Mouse (Mus musculus) brain, embryonic 14.5 days (tissue): ENCODE measurements around the gene Slc38a6.

Source experiments
- CTCF ChIP-seq: fragments of 200-500 bp; IDR thresholded peaks from 2 replicates; pipeline ENCODE4 v1.5.1; 2012; ENCODE audit warnings: inconsistent platforms, mild to moderate bottlenecking, moderate library complexity, borderline replicate concordance; ENCODE audit not compliant: insufficient read depth, insufficient read length; ENCODE audit errors: extremely low read depth
- POLR2A ChIP-seq: fragments of 200-500 bp; IDR thresholded peaks from 2 replicates; pipeline ENCODE4 v1.6.1; 2012; ENCODE audit warnings: mild to moderate bottlenecking, inconsistent platforms, borderline replicate concordance; ENCODE audit not compliant: poor library complexity, insufficient read depth, insufficient read length, severe bottlenecking; ENCODE audit errors: extremely low read depth

GRCm38 (mm10) chr12:73357311-73357710, 70.7 kb downstream of the Slc38a6 start:
- TF ChIP-seq CTCF (no peak), POLR2A (no peak)
